Mouse (Mus musculus): Measurements from ENCODE around the gene Spryd3. TPM values are rescaled to one million over a fixed set of nuclear protein-coding genes. Genes with fewer than 3 reads are reported as not detected.
A peak's percentile ranks its signal among the peaks of the same experiment; 100 is the strongest.

Gene Spryd3
- polyA plus RNA-seq, 1 experiment, result not detected

DNA sequence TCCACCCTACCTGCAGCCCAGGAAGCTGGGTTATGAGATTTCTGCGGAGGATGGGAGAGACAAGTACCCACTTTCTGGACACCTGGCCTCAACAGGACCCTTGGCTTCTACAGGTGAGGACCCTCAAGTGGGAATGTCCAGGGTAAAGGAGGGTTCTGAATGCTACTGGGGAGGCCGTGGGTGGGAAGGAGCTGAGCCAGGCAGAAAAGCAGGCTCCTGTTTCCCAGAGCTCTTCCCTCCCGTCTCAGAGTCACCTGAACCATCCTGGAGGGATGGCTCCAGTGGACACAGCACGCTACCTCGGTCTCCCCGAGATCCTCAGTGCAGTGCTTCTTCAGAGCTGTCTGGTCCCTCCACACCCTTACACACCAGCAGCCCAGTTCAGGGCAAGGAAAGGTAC, 23.9 kb downstream of the Spryd3 start:
- Histone ChIP-seq H3K4me3 (ENCODE audit: insufficient read depth, low read depth, low read length) (no peak overlapping the region), H3K4me1 (ENCODE audit: control insufficient read depth, insufficient read depth, low read length) (peaks cover 33% of the 10 kb centered on the region), H3K27ac (ENCODE audit: insufficient read depth, low read depth, low read length) (no peak overlapping the region)
- 90% methylated on average over 6 of the region's 6 CpGs for WGBS
- TF ChIP-seq POLR2A (IDR thresholded peaks at IDR 0.05; ENCODE audit: insufficient read depth, low read depth, low read length) (no peak), CTCF (IDR thresholded peaks at IDR 0.05; ENCODE audit: insufficient read depth, low read depth, low read length) (no peak)

DNA sequence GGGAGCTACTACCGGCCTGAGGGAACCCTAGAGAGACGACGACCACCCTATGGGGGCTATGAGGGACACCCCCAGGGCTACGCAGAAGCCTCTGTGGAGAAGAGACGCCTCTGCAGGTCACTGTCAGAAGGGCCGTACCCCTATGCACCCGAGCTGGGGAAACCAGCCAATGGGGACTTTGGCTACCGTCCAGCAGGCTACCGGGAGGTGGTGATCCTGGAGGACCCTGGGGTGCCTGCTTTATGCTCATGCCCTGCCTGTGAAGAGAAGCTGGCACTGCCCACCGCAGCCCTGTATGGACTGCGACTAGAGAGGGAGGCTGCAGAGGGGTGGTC, 24.6 kb downstream of the Spryd3 start:
- peaks cover 32% of the 10 kb centered on the region for H3K4me1 ChIP-seq (ENCODE audit: control insufficient read depth, insufficient read depth, low read length)
- H3K4me3 ChIP-seq (ENCODE audit: insufficient read depth, low read depth, low read length), result no peak overlapping the region
- WGBS, result 62% methylated on average over 11 of the region's 11 CpGs
- TF ChIP-seq CTCF (IDR thresholded peaks at IDR 0.05; ENCODE audit: insufficient read depth, low read depth, low read length), result no peak
- TF ChIP-seq POLR2A (IDR thresholded peaks at IDR 0.05; ENCODE audit: insufficient read depth, low read depth, low read length), result no peak
- H3K27ac ChIP-seq (ENCODE audit: insufficient read depth, low read depth, low read length), result no peak overlapping the region

GRCm38 (mm10) chr15:102110701-102111494, 25.1 kb downstream of the Spryd3 start:
- Histone ChIP-seq H3K27ac (ENCODE audit: insufficient read depth, low read depth, low read length) (no peak overlapping the region), H3K4me3 (ENCODE audit: insufficient read depth, low read depth, low read length) (no peak overlapping the region), H3K4me1 (ENCODE audit: control insufficient read depth, insufficient read depth, low read length) (peaks cover 31% of the 10 kb centered on the region)
- WGBS, result 86% methylated on average over 29 of the region's 29 CpGs
- no peak for TF ChIP-seq POLR2A (IDR thresholded peaks at IDR 0.05; ENCODE audit: insufficient read depth, low read depth, low read length)
- no peak for TF ChIP-seq CTCF (IDR thresholded peaks at IDR 0.05; ENCODE audit: insufficient read depth, low read depth, low read length)

DNA sequence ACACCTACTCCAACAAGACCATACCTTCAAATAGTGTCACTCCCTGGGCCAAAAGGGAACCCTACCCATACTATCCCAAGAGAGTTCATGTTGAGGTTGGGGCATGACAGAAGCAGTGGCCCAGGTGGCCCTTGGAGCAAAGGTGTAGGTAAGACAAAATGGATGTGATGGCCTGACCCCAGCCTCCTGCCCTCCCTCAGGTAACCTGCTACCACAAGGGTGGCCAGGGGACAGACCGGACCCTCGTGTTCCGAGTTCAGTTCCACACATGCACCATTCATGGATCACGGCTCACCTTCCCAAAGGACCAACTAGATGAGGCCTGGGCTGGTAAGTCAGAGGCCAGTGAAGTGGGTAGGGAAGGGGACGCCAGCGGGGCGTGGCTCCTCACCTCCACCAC, 25.8 kb downstream of the Spryd3 start:
- no peak overlapping the region for H3K4me3 ChIP-seq (ENCODE audit: insufficient read depth, low read depth, low read length)
- 94% methylated on average over 7 of the region's 7 CpGs for WGBS
- no peak overlapping the region for H3K27ac ChIP-seq (ENCODE audit: insufficient read depth, low read depth, low read length)
- TF ChIP-seq CTCF (IDR thresholded peaks at IDR 0.05; ENCODE audit: insufficient read depth, low read depth, low read length), result no peak
- H3K4me1 ChIP-seq (ENCODE audit: control insufficient read depth, insufficient read depth, low read length), result peaks cover 32% of the 10 kb centered on the region

GRCm38 (mm10) chr15:102108651-102109525, 27.1 kb downstream of the Spryd3 start:
- peaks cover 40% of the 10 kb centered on the region for H3K4me1 ChIP-seq (ENCODE audit: control insufficient read depth, insufficient read depth, low read length)
- TF ChIP-seq CTCF (IDR thresholded peaks at IDR 0.05; ENCODE audit: insufficient read depth, low read depth, low read length) (peak; percentile 13; the same call in 1 of the 2 replicates), POLR2A (IDR thresholded peaks at IDR 0.05; ENCODE audit: insufficient read depth, low read depth, low read length) (no peak)
- no peak overlapping the region for H3K27ac ChIP-seq (ENCODE audit: insufficient read depth, low read depth, low read length)
- 40% methylated on average over 18 of the region's 18 CpGs for WGBS
- H3K4me3 ChIP-seq (ENCODE audit: insufficient read depth, low read depth, low read length), result no peak overlapping the region

- Histone ChIP-seq H3K27ac (ENCODE audit: insufficient read depth, low read depth, low read length) (no peak overlapping the region), H3K4me3 (ENCODE audit: insufficient read depth, low read depth, low read length) (no peak overlapping the region), H3K4me1 (ENCODE audit: control insufficient read depth, insufficient read depth, low read length) (peaks cover 49% of the 10 kb centered on the region)
- WGBS, result 27% methylated on average over 13 of the region's 13 CpGs
- TF ChIP-seq POLR2A (IDR thresholded peaks at IDR 0.05; ENCODE audit: insufficient read depth, low read depth, low read length) (no peak), CTCF (IDR thresholded peaks at IDR 0.05; ENCODE audit: insufficient read depth, low read depth, low read length) (no peak)
Measured at GRCm38 (mm10) chr15:102107689-102108573, 28.1 kb downstream of the Spryd3 start.

GRCm38 (mm10) chr15:102106754-102107456, 29.1 kb downstream of the Spryd3 start:
- no peak for TF ChIP-seq POLR2A (IDR thresholded peaks at IDR 0.05; ENCODE audit: insufficient read depth, low read depth, low read length)
- TF ChIP-seq CTCF (IDR thresholded peaks at IDR 0.05; ENCODE audit: insufficient read depth, low read depth, low read length), result no peak
- Histone ChIP-seq H3K27ac (ENCODE audit: insufficient read depth, low read depth, low read length) (no peak overlapping the region), H3K4me3 (ENCODE audit: insufficient read depth, low read depth, low read length) (no peak overlapping the region), H3K4me1 (ENCODE audit: control insufficient read depth, insufficient read depth, low read length) (peaks cover 60% of the 10 kb centered on the region)
- WGBS, result 25% methylated on average over 38 of the region's 38 CpGs

Data from olfactory bulb, adult 2 months (tissue).